In genomic region chr11:76998705-76999226, GRCm38 (mm10) we compare ENCODE assay signal across 8 mouse cellular contexts. TPM values are rescaled to one million over a fixed set of nuclear protein-coding genes. Genes with fewer than 3 reads are reported as not detected.
DNase-seq lines count a peak whose midpoint lies in the region; ATAC-seq and TF ChIP-seq lines count a peak whose summit lies in the region.

No protein-coding gene starts in this region.

- peak overlapping the region; percentile 34; the same call in 1 of the 2 replicates for H3K9ac ChIP-seq in intestine, embryonic 15.5 days
- H3K9ac ChIP-seq in neural tube, embryonic 11.5 days (ENCODE audit: low read length) = no peak overlapping the region; the same call in 1 of the 2 replicates

- 13% methylated on average over 24 of the region's 24 CpGs for WGBS in embryonic facial prominence, embryonic 10.5 days
- WGBS in intestine, embryonic 15.5 days = 12% methylated on average over 24 of the region's 24 CpGs
- 8% methylated on average over 24 of the region's 24 CpGs for WGBS in neural tube, embryonic 11.5 days

- no peaks in the 10 kb centered on the region for H3K9me3 ChIP-seq in embryonic facial prominence, embryonic 10.5 days
- H3K9me3 ChIP-seq in intestine, embryonic 15.5 days = no peaks in the 10 kb centered on the region
- H3K9me3 ChIP-seq in neural tube, embryonic 11.5 days (ENCODE audit: control insufficient read depth, low read length) = no peaks in the 10 kb centered on the region

- H3K4me1 ChIP-seq in embryonic facial prominence, embryonic 10.5 days = peaks cover 25% of the 10 kb centered on the region
- peaks cover 20% of the 10 kb centered on the region for H3K4me1 ChIP-seq in intestine, embryonic 15.5 days (replicated peaks)
- peaks cover 8% of the 10 kb centered on the region; the same call in 1 of the 2 replicates for H3K4me1 ChIP-seq in neural tube, embryonic 11.5 days (ENCODE audit: control insufficient read depth, insufficient read depth, low read length)

- peak overlapping the region; percentile 89 for H3K4me2 ChIP-seq in intestine, embryonic 15.5 days (replicated peaks)
- peak overlapping the region; percentile 81 for H3K4me2 ChIP-seq in neural tube, embryonic 11.5 days (ENCODE audit: low read depth)

- peak overlapping the region; percentile 53 for H3K4me3 ChIP-seq in layer of hippocampus, adult 2 months
- H3K4me3 ChIP-seq in embryonic facial prominence, embryonic 10.5 days = peak overlapping the region; percentile 60
- H3K4me3 ChIP-seq in intestine, embryonic 15.5 days (replicated peaks) = peak overlapping the region; percentile 45
- H3K4me3 ChIP-seq in neural tube, embryonic 11.5 days (ENCODE audit: low read depth, low read length) = peak overlapping the region; percentile 39

- no peak for DNase-seq in layer of hippocampus, adult 2 months (ENCODE audit: low spot score in 2 of 2)
- no peak for DNase-seq in layer of hippocampus, postnatal 25 days (ENCODE audit: extremely low spot score in 1 of 2, low spot score in 1 of 2)
- no peak for DNase-seq in embryonic facial prominence, embryonic 10.5 days (ENCODE audit: low spot score)
- peak; percentile 56 for DNase-seq in neural tube, embryonic 11.5 days (ENCODE audit: low spot score)
- no peak for DNase-seq in ovary, postnatal 36 days (ENCODE audit: low spot score)
- no peak for DNase-seq in right cerebral cortex, postnatal 10 days (ENCODE audit: low spot score in 2 of 2)
- DNase-seq in adrenal gland, postnatal 10 days = no peak

- ATAC-seq in intestine, embryonic 15.5 days = no peak
- no peak for ATAC-seq in neural tube, embryonic 11.5 days (ENCODE audit: insufficient read depth, low FRiP score, low TSS enrichment)

- H3K27ac ChIP-seq in layer of hippocampus, adult 2 months = no peak overlapping the region
- no peak overlapping the region; the same call in 1 of the 2 replicates for H3K27ac ChIP-seq in embryonic facial prominence, embryonic 10.5 days (replicated peaks)
- H3K27ac ChIP-seq in intestine, embryonic 15.5 days = no peak overlapping the region
- no peak overlapping the region for H3K27ac ChIP-seq in neural tube, embryonic 11.5 days (ENCODE audit: low read depth, low read length)

- TF ChIP-seq CTCF in layer of hippocampus, adult 2 months (conservative IDR thresholded peaks at IDR 0.05) = no peak

- H3K27me3 ChIP-seq in embryonic facial prominence, embryonic 10.5 days (replicated peaks; ENCODE audit: low read depth, poor library complexity, severe bottlenecking) = peaks cover 79% of the 10 kb centered on the region
- H3K27me3 ChIP-seq in intestine, embryonic 15.5 days (replicated peaks) = peaks cover 37% of the 10 kb centered on the region
- H3K27me3 ChIP-seq in neural tube, embryonic 11.5 days (ENCODE audit: control insufficient read depth, insufficient read depth, low read length) = peaks cover 36% of the 10 kb centered on the region

- H3K36me3 ChIP-seq in embryonic facial prominence, embryonic 10.5 days (replicated peaks) = no peaks in the 10 kb centered on the region
- H3K36me3 ChIP-seq in intestine, embryonic 15.5 days = no peaks in the 10 kb centered on the region
- no peaks in the 10 kb centered on the region for H3K36me3 ChIP-seq in neural tube, embryonic 11.5 days (ENCODE audit: control insufficient read depth, insufficient read depth, low read length)

RNA-seq across cellular contexts. Expression of gene Slc6a4, which starts 0.4 kb away (rescaled TPM):
- total RNA-seq in layer of hippocampus, adult 2 months (2021) = not detected
- under 1 TPM in 1 of 2 experiments, not detected in 1; 0.15 TPM for total RNA-seq in layer of hippocampus, postnatal 25 days (2021)
- 0.46 and 0.59 TPM in 2 replicates for polyA plus RNA-seq in embryonic facial prominence, embryonic 10.5 days (2016; fragmentation: Nextera tagmentation; extraction: Ambion mirVana)
- 17.4 and 18.8 TPM in 2 replicates for polyA plus RNA-seq in intestine, embryonic 15.5 days (2015; fragmentation: Nextera tagmentation; extraction: Ambion mirVana)
- polyA plus RNA-seq in neural tube, embryonic 11.5 days (2014; fragmentation: Nextera tagmentation; extraction: Ambion mirVana) = 0.47 and 1.5 TPM in 2 replicates
- 10 to 100 TPM; 19.4 to 19.6 TPM for total RNA-seq in adrenal gland, postnatal 10 days (2021)

Comparison
In these comparisons a context has a peak if more than half of its experiments do, and no peak if none do; other contexts are left out.
1. RNA of gene Slc6a4, which starts 0.4 kb away (total RNA-seq): 19.4 to 19.6 TPM in adrenal gland, postnatal 10 days; 0.15 TPM in layer of hippocampus, postnatal 25 days and not detected in layer of hippocampus, adult 2 months; every median in the first group is over 10 times any median in the second.
2. Peak in every context shown above with its lines, with median percentiles within 50 percentile points of each other: H3K4me3 ChIP-seq.